Mouse (Mus musculus) erythroblast, embryonic 14.5 days (primary cell): Measurements from ENCODE around the gene Nifk. TPM values are rescaled to one million over a fixed set of nuclear protein-coding genes. Genes with fewer than 3 reads are reported as not detected.

Experiments
- H3K27me3 ChIP-seq: 2 replicates; pipeline ENCODE4 v1.6.1; 2012; ENCODE audit warnings: inconsistent platforms; ENCODE audit not compliant: control insufficient read depth
- H3K36me3 ChIP-seq: 2 replicates; pipeline ENCODE4 v1.6.1; 2012; ENCODE audit warnings: mild to moderate bottlenecking, inconsistent platforms; ENCODE audit not compliant: control insufficient read depth
- H3K4me1 ChIP-seq: 2 replicates; pipeline ENCODE4 v1.6.1; 2012; ENCODE audit warnings: inconsistent platforms; ENCODE audit not compliant: control insufficient read depth
- H3K4me3 ChIP-seq: replicated peaks from 2 replicates; pipeline ENCODE3; 2012; ENCODE audit warnings: moderate library complexity, mild to moderate bottlenecking, inconsistent platforms
- H3K9me3 ChIP-seq: 2 replicates; pipeline ENCODE4 v1.6.1; 2012; ENCODE audit warnings: low read length, inconsistent platforms, mixed read lengths; ENCODE audit not compliant: control insufficient read depth
- GATA1 ChIP-seq: IDR thresholded peaks from 2 replicates; pipeline ENCODE4 v1.6.1; 2012; ENCODE audit warnings: low read length, inconsistent platforms, mixed read lengths
- TAL1 ChIP-seq: IDR thresholded peaks from 3 replicates; pipeline ENCODE4 v1.6.1; 2012; ENCODE audit warnings: low read length, inconsistent platforms, mixed read lengths
- polyA plus RNA-seq: library from polyadenylated mRNA; stranded (reverse); fragments of >175 nt; gene quantifications from 2 replicates; pipeline ENCODE4 v1.2.3, GENCODE M21; 2012

The Nifk gene
- polyA plus RNA-seq, 1 experiment = 0.15 TPM

- Histone ChIP-seq H3K27me3 (peaks cover 27% of the 10 kb centered on the region), H3K4me1 (peaks cover 29% of the 10 kb centered on the region), H3K4me3 (no peak overlapping the region), H3K9me3 (no peaks in the 10 kb centered on the region), H3K36me3 (peaks cover 23% of the 10 kb centered on the region)
- no peak for TF ChIP-seq TAL1
- no peak for TF ChIP-seq GATA1
These were observed 943 bp upstream of the Nifk start for GRCm38 (mm10) chr1:118320696-118321095.

- Histone ChIP-seq H3K4me3 (no peak overlapping the region), H3K9me3 (no peaks in the 10 kb centered on the region), H3K27me3 (no peaks in the 10 kb centered on the region), H3K4me1 (peaks cover 2% of the 10 kb centered on the region), H3K36me3 (peaks cover 54% of the 10 kb centered on the region)
- TF ChIP-seq TAL1 (no peak), GATA1 (no peak)
These were observed 13.4 kb downstream of the Nifk start for GRCm38 (mm10) chr1:118334749-118335713.

GRCm38 (mm10) chr1:118335847-118336246 is 14.2 kb downstream of the Nifk start:
- Histone ChIP-seq H3K4me1 (peaks cover 2% of the 10 kb centered on the region), H3K27me3 (no peaks in the 10 kb centered on the region), H3K4me3 (no peak overlapping the region), H3K36me3 (peaks cover 46% of the 10 kb centered on the region), H3K9me3 (no peaks in the 10 kb centered on the region)
- no peak for TF ChIP-seq GATA1
- no peak for TF ChIP-seq TAL1

GRCm38 (mm10) chr1:118337921-118338320 is 16.3 kb downstream of the Nifk start:
- Histone ChIP-seq H3K4me3 (no peak overlapping the region), H3K4me1 (peaks cover 2% of the 10 kb centered on the region), H3K9me3 (no peaks in the 10 kb centered on the region), H3K36me3 (peaks cover 25% of the 10 kb centered on the region), H3K27me3 (no peaks in the 10 kb centered on the region)
- TF ChIP-seq TAL1 (no peak), GATA1 (no peak)

DNA sequence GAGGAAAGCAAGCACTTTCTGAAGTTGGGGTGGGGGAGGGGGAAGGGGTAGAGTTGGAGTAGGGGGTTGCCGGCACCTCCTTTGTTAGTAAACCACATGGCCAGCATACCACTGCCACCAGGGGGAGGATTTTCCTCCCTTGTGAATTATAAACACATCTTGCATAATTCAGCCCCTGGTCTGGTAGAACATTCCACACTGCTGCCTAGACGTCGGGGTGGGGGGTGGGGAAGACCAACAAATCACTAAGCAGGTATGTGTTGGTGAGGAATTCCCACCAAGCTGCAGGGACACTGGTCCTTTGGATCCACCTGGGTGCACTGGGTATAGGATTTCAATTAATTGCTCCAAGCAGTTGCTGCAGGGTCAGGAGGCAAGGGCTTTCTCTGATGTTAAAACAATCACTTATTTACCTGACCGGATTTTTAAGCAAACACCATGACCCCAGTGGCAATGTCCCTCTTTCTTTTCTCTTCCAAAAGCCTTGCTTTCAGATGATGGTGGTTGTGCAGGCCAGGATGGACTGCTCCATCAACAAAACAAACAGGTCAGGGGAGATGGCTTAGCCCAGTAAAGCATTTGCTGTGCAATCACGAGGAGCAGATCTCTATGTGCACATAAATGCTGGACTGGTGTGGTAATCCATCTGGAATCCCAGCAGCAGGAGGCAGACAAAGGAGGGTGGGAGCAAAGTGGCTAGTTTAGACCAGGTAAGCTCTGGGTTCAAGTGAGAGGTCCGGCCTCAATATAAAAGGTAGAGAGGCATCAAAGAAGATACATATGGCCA is 22.2 kb downstream of the Nifk start:
- Histone ChIP-seq H3K36me3 (no peaks in the 10 kb centered on the region), H3K4me3 (no peak overlapping the region), H3K4me1 (no peaks in the 10 kb centered on the region; the same call in 1 of the 2 replicates), H3K27me3 (peaks cover 2% of the 10 kb centered on the region; the same call in 1 of the 2 replicates), H3K9me3 (no peaks in the 10 kb centered on the region)
- TF ChIP-seq TAL1 (no peak), GATA1 (no peak)

DNA sequence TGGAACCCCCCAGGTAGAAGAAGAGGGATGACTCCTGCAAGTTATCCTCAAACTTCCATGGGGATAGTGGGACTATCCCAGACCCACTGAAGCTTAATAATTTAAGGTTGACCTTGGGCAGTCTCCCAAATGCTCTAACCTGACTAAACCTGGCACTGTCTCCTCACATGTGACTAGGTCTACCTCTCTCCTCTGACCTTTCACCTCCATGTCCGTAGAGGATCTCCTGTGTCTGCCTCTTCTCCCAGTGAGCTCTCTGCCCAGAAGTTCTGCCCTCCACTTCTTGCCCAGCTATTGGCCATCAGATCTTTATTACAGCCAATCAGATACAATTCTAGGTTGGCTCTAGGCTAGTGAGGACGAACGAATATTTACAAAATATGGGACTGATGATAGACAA is 28.3 kb downstream of the Nifk start:
- Histone ChIP-seq H3K4me3 (no peak overlapping the region), H3K36me3 (no peaks in the 10 kb centered on the region), H3K27me3 (no peaks in the 10 kb centered on the region), H3K4me1 (no peaks in the 10 kb centered on the region), H3K9me3 (no peaks in the 10 kb centered on the region)
- no peak for TF ChIP-seq GATA1
- TF ChIP-seq TAL1 = no peak

DNA sequence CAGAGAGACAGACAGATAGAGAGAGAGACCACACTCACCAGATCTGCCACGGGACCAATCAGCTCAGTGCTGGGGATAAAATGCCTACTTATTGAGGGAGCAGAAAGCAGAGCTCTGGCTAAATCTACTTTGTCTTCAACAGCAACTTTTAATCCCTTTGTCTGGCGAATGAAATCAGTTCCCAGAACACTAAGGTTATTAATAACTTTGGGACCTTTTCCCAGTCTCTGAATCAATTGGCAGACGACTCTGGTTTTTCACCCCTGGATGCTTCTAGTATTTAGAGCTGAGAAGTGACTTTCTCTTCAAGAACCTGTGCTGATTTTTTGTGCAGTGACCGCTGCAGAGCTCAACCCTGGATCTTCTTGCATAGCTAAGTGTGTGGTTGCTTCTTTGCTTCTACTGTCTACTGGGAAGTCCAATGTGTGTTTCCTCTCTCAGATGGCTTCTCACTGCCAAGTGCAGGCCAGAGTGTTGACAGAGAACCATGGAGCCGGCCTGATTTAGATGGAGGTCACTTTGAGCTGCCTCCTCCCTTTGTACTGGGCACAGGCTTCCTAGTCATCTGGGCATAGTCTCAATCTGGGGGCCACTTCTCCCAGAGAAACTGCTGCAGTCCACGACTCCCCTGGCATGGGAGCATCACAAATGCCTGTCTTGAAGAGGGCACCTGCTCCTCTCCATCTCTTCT is 37.6 kb downstream of the Nifk start:
- H3K4me1 ChIP-seq = no peaks in the 10 kb centered on the region
- no peaks in the 10 kb centered on the region for H3K27me3 ChIP-seq
- no peaks in the 10 kb centered on the region for H3K9me3 ChIP-seq
- no peak for TF ChIP-seq TAL1
- no peak for TF ChIP-seq GATA1
- no peaks in the 10 kb centered on the region for H3K36me3 ChIP-seq
- no peak overlapping the region for H3K4me3 ChIP-seq

DNA sequence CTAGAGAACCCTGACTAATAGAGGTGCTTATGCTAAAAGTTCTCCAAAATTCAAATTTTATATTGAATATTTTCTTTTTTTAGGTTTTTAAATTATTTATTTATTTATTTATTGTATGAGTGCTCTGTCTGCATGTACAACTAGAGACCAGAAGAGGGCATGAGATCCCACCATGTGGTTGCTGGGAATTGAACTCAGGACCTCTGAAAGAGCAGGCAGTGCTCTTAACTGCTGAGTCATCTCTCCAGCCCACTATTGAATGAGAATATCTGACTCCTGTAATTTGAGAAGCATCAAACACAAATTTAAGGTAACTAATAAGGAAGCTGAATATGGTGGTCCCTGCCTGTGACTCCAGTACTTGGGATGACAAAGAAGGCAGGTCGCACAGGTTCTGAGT is 46.3 kb downstream of the Nifk start:
- Histone ChIP-seq H3K4me3 (no peak overlapping the region), H3K36me3 (no peaks in the 10 kb centered on the region), H3K27me3 (no peaks in the 10 kb centered on the region), H3K9me3 (no peaks in the 10 kb centered on the region), H3K4me1 (peaks cover 2% of the 10 kb centered on the region; the same call in 1 of the 2 replicates)
- TF ChIP-seq TAL1 = no peak
- no peak for TF ChIP-seq GATA1
